Mouse (Mus musculus): Measurements from ENCODE around the gene Psmc6.
A peak's percentile ranks its signal among the peaks of the same experiment; 100 is the strongest.

The Psmc6 gene

DNA sequence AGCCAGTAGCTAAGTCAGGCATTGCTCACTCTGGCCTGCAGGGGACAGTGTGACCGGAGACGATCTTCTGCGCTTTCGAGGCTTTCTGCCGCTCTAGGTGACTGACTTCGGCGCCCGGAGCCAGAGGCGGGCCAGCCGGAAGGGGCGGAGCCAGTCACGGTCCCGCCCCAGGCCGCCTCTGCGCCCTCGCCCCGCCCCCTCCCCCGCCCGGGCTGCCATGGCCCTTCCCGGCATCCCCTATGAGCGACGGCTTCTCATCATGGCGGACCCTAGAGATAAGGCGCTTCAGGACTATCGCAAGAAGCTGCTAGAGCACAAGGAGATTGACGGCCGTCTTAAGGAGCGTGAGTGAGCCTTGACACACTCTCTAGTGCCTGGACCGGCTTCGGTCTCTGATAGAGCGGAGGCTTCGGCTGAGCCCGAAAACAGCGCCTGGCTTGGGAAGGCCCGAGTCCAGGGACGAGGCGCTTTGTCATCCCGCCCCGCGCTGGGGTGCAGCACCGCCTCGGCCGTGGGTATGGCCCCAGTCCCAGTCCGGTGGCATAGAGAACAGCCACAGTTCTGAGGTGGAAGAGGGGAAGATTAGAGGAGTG lies at the start of gene Psmc6:
Gene Psmc6 (plus strand): TSS at position 200 of the 593 bp plus-strand sequence.
- peak; percentile 80 for DNase-seq (ENCODE audit: extremely low read depth, low read depth)

DNA sequence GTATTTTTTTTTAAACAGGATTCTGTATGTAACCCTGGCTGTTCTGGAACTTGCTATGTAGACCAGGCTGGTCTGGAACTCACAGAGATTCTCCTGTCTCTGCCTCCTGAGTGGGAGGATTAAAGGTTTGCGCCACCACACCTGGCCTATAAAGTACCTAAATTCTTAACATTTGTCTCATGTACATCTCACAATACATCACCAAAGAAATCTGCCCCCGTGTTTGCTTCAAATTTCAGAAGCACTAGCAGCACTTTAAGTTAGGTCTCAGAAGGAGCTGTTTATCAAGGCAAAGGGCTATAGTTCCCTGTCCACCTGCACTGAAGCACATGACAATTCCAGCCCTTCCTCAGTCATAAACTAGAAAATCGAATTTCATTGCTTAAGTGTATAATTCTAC lies 47.5 kb upstream of the Psmc6 start:
- no peak for DNase-seq (ENCODE audit: extremely low read depth, low read depth)

DNA sequence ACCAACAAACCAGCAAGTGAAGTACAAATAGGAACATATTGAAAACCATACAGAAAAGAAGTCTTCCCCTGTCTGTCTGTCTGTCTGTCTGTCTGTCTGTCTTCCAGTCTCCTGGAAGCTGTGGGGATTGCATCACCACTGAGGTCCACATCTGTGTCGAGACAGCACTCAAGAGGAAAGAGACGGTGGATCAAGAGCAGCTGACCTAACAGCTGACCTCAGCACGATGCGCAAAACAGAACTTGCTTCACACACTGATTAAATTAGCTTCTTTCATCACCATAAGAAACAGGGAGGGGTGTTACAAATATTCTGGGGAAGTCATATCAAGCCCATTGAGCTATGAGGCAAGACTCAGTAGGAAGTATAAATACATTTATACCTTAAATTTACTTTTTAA lies 38.0 kb upstream of the Psmc6 start:
- no peak for DNase-seq (ENCODE audit: extremely low read depth, low read depth)

- no peak for DNase-seq (ENCODE audit: extremely low read depth, low read depth)
Observed at GRCm38 (mm10) chr14:45303939-45304338, 25.6 kb upstream of the Psmc6 start.

DNA sequence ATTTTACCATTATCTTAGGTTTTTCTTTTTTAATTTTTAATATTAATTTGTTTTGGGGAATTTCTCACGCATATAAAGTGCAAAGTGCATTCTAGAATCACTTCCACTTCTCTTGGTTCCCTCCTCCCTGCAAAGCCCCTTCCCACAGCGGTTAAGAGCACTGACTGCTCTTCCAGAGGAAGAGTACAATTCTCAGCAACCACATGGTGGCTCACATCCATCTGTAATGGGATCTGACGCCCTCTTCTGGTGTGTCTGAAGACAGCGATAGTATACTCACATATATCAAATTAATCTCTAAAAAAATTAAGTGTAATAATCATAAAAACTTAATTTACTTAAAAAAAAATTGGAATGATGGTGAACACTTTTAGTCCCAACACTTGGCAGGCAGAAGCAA lies 25.2 kb upstream of the Psmc6 start:
- DNase-seq (ENCODE audit: extremely low read depth, low read depth): no peak

DNA sequence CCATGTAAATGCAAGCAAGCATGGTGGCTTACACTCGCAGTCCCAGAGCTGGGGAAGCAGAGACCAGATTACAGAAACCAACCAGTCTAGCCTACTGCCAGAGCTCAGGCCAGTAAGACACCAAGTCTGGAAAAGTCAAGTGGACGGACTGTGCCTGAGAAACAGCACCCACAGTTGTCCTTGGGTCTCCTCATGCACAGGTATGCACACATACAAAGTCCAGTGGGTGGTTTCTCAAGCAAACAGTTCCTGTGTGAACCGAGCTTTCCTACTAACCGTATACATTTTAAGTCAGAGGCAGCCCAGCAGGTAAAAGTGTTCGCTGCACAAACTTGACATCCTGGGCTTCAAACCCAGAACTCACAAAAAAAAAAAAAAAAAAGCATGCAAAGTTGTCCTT lies 23.7 kb upstream of the Psmc6 start:
- DNase-seq (ENCODE audit: extremely low read depth, low read depth): no peak

GRCm38 (mm10) chr14:45307630-45308328 lies 21.8 kb upstream of the Psmc6 start:
- no peak for DNase-seq (ENCODE audit: extremely low read depth, low read depth)

GRCm38 (mm10) chr14:45309646-45310045 lies 19.9 kb upstream of the Psmc6 start:
- DNase-seq (ENCODE audit: extremely low read depth, low read depth): no peak

DNA sequence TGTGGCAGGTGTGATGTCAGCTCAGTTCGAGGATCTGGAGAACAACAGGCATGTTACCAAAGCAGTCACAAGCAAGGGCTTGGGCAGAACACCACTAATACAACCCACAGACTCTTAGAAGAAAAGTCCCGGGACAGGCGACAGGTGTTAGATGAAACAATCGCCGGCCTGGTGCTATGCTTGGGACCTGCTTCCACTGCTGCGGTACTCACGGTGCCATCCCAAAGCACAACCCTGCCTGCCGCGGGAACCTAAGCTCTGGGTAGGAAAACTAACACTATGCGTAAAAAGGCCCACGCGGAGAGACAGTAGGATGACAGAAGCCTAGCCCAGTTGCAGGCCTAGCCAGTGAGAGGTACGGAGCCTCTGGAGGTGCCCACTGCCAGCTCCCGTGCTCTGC lies 19.5 kb upstream of the Psmc6 start:
- no peak for DNase-seq (ENCODE audit: extremely low read depth, low read depth)

GRCm38 (mm10) chr14:45316927-45317326 lies 12.7 kb upstream of the Psmc6 start:
- DNase-seq (ENCODE audit: extremely low read depth, low read depth): no peak

DNA sequence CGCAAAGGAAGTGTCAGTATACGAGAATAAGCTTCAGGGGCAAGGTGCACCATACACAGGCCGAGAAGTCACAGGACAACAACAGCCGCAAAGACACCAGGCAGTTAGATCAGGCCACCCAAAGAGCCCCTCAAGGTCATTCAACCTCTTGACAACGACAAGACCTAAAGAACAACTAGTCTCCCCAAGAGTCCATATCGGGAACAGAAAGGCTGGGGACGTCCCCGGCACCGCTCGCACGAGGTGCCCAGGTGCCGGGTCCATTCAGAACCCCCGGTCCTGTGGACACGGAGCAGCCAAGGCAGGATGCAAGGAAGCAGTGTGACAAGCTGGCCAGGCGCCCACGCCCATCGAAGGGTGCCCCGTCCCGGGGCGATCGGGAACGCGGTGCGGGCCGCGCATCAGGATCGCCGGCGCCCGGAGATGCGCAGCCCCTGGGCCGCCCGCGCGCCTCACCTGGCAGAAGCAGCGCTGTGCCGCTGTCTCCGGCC lies 11.6 kb upstream of the Psmc6 start:
- peak; percentile 49 for DNase-seq (ENCODE audit: extremely low read depth, low read depth)

DNA sequence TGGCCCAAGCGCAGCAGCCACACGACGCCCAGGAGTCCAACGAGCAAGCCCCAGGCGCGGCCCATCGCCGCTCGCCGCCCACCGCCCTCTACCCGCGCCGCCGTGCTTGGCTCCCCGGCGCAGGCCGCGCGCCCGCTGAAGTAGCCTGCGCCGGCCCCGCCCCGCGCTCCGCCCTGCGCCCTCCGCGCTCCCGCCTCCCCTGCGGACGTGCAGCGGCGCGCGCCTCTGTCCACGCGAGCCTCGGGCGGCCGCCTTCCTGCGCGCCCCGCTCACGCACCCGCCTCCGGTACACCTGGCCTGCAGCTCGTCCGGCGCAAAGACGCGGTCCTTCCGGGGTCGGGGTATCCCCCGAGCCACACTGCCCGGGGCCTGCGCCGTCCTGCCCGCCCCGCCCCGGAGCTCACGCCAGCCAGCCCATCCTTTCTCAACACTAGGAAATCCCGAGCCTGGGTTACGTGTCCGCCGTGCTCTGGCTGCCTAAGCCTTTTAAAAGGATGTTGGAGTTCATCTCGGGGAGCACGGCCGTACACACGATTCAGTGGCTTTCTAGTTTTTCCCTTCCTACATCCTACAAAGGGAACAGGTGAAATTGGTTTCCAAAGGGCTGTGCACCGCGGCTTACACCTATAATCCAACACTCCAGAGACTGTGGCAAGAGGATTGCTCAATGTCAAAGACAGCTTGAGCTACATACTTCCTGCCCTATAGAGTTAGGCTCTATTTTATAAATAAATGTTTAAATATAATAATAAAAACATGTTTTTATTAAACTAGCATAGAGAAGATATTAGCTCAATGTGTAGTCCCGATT lies 11.0 kb upstream of the Psmc6 start, which contains the start of gene Ero1l:
Gene Ero1l (minus strand): TSS at position 346 of the 811 bp plus-strand sequence.
- peak; percentile 60 for DNase-seq (ENCODE audit: extremely low read depth, low read depth)

DNA sequence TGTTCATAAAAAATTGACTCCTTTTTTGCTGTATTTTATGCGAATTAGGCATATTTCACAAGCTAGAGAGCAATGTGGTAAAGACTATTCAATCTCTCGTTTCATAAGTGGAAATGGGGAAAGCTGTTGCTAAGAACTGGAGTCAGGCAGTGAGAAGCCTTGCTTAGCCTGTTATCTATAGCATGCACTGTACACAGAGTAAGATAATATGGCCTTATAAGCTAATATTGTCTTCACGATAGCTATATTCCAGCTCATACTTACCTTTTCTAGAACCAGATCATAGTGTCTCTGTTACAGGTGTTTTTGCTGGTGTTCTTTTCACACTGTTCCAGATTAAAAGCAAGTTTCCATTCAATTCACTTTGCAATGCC lies 10.4 kb upstream of the Psmc6 start:
- peak; percentile 54 for DNase-seq (ENCODE audit: extremely low read depth, low read depth)

DNA sequence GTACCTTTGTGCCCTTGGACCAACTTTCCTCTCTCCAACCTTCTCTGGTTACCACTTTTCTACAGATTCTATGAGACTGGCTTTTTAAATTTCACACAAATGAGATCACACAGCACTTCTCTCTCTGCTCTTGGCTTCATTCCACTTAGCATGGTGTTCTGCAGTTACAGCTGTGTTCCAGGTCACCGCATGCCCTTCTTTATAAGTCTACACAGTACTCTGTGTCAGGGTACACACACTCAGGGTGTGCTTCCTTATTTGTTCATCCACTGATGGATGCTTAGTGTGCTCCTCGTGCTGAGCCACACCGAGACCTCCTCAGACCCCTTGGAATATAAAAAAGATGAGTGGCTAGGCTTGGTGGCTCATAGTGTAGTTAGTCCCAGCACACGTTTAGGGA lies 9.5 kb upstream of the Psmc6 start:
- no peak for DNase-seq (ENCODE audit: extremely low read depth, low read depth)

DNA sequence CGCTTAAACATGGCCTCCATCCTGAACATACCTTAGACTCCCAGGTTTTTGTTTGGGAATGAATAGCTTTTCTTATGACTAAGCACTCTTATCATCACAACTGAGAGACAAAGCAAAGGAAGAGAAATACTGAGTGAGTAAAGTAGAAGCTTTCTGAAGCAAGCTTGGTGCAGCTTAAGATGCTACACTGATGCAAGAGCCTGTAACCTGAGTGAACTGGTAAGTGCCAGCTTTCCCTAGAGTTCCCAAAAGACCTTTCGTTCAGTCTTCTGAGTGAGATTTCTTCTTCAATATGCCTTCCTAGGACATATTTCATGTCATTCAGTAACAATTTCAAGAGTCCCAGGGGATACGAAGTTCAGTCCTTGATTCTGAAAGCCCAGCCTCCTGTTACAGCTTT lies 8.5 kb upstream of the Psmc6 start:
- DNase-seq (ENCODE audit: extremely low read depth, low read depth): peak; percentile 40

DNA sequence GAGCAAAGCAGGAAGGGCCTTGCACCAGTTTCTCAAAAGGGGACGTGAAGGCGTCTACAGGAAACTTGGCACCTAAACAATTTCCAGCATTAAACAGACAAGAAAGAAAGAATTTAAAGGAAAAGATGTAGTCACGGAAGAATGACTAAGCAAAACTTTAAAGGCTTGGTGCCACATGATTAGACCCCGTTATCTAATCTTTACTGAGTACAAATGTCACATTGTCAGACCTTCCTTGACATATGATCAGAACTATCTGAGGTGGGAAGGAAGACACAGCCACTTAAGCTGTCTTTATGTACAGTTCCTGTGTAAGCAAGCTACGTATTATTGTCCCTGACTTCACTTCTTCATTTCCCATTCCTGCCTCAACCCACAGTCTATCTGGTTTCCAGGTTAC lies 8.0 kb upstream of the Psmc6 start:
- DNase-seq (ENCODE audit: extremely low read depth, low read depth): peak; percentile 84

GRCm38 (mm10) chr14:45322450-45322849 lies 7.1 kb upstream of the Psmc6 start:
- peak; percentile 36 for DNase-seq (ENCODE audit: extremely low read depth, low read depth)

DNA sequence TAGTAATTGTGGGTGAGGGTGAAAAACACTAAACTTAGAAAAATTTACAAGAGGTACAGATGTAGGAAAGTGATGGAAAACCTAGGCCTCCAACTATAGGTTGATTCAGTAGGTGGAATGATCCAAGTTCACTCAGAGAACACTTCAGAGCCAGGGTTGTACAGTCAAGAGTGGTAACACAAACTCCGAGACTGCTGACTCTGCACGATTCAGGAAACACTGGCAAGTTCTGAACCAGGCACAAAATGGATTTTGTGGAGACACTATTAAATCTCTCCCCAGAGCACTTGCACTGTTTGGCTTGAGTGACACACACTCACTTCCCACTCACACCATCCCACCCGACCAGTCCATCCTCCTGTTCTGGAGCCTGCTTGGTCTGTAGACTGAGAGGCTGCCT lies 6.3 kb upstream of the Psmc6 start:
- DNase-seq (ENCODE audit: extremely low read depth, low read depth): no peak

DNA sequence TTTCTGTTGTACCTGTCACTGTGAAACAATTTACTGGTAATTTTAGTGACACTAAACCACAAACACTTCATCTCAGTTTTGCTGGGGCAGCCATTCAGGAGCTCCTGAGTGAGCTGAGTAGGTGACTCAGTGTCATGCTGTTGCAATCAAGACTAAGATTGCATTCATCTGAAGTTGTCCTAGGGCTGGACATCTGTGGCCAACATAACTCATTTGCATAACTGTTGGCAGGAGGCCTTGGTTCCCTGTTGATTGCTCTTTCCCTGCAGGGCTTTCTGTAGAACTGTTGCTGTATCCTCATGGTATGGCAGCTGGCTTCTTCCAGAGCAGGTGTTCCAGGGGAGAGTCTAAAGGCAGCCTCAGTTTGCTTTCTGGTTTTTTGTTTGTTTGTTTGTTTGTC lies 4.1 kb upstream of the Psmc6 start:
- DNase-seq (ENCODE audit: extremely low read depth, low read depth): no peak

DNA sequence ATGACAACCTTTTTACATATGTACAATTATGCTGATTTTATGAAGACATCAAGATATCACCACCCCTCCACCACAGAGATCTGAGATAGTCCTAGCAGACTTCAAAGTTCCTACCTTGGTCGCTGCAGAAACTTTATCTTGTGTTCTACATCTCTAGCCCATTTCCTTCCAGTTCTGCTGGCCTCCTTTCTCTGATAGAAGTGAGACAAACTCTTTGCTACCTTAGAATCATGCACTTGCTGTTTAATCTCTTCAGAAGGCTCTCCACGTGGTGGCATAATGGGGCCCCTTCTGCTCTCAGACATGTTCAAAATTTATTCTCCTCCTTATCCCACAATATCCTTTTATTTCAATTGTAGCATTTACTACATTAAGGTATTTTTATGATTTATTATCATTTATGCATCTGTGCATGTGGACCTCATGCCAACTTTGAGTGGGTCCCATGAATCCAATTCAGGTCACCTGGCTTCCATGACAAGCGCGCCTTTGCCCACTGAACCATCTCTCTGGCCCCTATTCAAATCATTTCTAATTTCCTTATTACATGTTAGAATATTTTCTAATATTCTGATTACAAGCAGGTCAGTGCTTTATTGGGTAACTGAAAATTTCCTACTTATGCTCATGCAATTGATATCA lies 1.4 kb upstream of the Psmc6 start:
- no peak for DNase-seq (ENCODE audit: extremely low read depth, low read depth)

GRCm38 (mm10) chr14:45329018-45329588 lies 485 bp upstream of the Psmc6 start:
- no peak for DNase-seq (ENCODE audit: extremely low read depth, low read depth)
